Mouse (Mus musculus): ENCODE results near the gene Dyrk1b.

The Dyrk1b gene

GRCm38 (mm10) chr7:28179228-28179627 lies at the start of gene Dyrk1b:
Gene Dyrk1b (plus strand): TSS chr7:28179469.
- in situ Hi-C loops (cut with MboI; ENCODE audit: unreplicated experiment in 2 of 2), result loop anchor here in 1 of 2 experiments (25.0 kb wide), 1 partner anchor 1017 kb away; the partner anchor contains the start of genes Cyp2t4 and Egln2

- in situ Hi-C loops (cut with MboI; ENCODE audit: unreplicated experiment in 2 of 2), result no loop called here
Measured at GRCm38 (mm10) chr7:28137613-28138012, 41.7 kb upstream of the Dyrk1b start.

GRCm38 (mm10) chr7:28148263-28148662 lies 31.0 kb upstream of the Dyrk1b start:
- in situ Hi-C loops (cut with MboI; ENCODE audit: unreplicated experiment in 2 of 2), result loop anchor here (5.0 kb wide), 2 partner anchors 64 to 154 kb away; partner anchors contain the start of gene Dll3 (in 1 of the 2)

- in situ Hi-C loops (cut with MboI; ENCODE audit: unreplicated experiment in 2 of 2), result loop anchor here (5.0 to 10.0 kb wide), 3 partner anchors 62 to 455 kb away; partner anchors contain the start of gene Dll3 (in 1 of the 2)
Measured at GRCm38 (mm10) chr7:28149841-28150240, 29.4 kb upstream of the Dyrk1b start.

GRCm38 (mm10) chr7:28151584-28152221 lies 27.6 kb upstream of the Dyrk1b start:
- in situ Hi-C loops (cut with MboI; ENCODE audit: unreplicated experiment in 2 of 2), result loop anchor here in 1 of 2 experiments (10.0 kb wide), 1 partner anchor 453 kb away; no protein-coding TSS in a partner anchor

- in situ Hi-C loops (cut with MboI; ENCODE audit: unreplicated experiment in 2 of 2), result loop anchor here in 1 of 2 experiments (10.0 kb wide), 1 partner anchor 451 kb away; no protein-coding TSS in a partner anchor
Measured at GRCm38 (mm10) chr7:28153595-28153994, 25.7 kb upstream of the Dyrk1b start.

- in situ Hi-C loops (cut with MboI; ENCODE audit: unreplicated experiment in 2 of 2), result loop anchor here in 1 of 2 experiments (10.0 kb wide), 1 partner anchor 446 kb away; no protein-coding TSS in a partner anchor
Measured at GRCm38 (mm10) chr7:28159292-28159691, 20.0 kb upstream of the Dyrk1b start.

- in situ Hi-C loops (cut with MboI; ENCODE audit: unreplicated experiment in 2 of 2), result loop anchor here (10.0 kb wide), 2 partner anchors 105 to 445 kb away; partner anchors contain the start of gene Psmc4 (in 1 of the 2)
Measured at GRCm38 (mm10) chr7:28159893-28160292, 19.4 kb upstream of the Dyrk1b start.

GRCm38 (mm10) chr7:28161163-28161749 lies 18.0 kb upstream of the Dyrk1b start:
- in situ Hi-C loops (cut with MboI; ENCODE audit: unreplicated experiment in 2 of 2), result loop anchor here in 1 of 2 experiments (10.0 kb wide), 1 partner anchor 106 kb away; the partner anchor contains the start of gene Psmc4

- in situ Hi-C loops (cut with MboI; ENCODE audit: unreplicated experiment in 2 of 2), result loop anchor here in 1 of 2 experiments (10.0 kb wide), 1 partner anchor 111 kb away; the partner anchor contains the start of gene Psmc4
Measured at GRCm38 (mm10) chr7:28165406-28165805, 13.9 kb upstream of the Dyrk1b start.

- in situ Hi-C loops (cut with MboI; ENCODE audit: unreplicated experiment in 2 of 2), result loop anchor here in 1 of 2 experiments (10.0 kb wide), 1 partner anchor 114 kb away; the partner anchor contains the start of gene Psmc4
Measured at GRCm38 (mm10) chr7:28168320-28169115, 10.8 kb upstream of the Dyrk1b start.

GRCm38 (mm10) chr7:28169489-28170422 lies 9.5 kb upstream of the Dyrk1b start, which contains the start of gene Fbl:
Gene Fbl (plus strand): TSS chr7:28169710.
- in situ Hi-C loops (cut with MboI; ENCODE audit: unreplicated experiment in 2 of 2), result loop anchor here in 1 of 2 experiments (10.0 kb wide), 1 partner anchor 115 kb away; the partner anchor contains the start of gene Psmc4

- in situ Hi-C loops (cut with MboI; ENCODE audit: unreplicated experiment in 2 of 2), result loop anchor here in 1 of 2 experiments (25.0 kb wide), 1 partner anchor 1013 kb away; the partner anchor contains the start of genes Cyp2t4 and Egln2
Measured at GRCm38 (mm10) chr7:28175358-28175757, 3.9 kb upstream of the Dyrk1b start.

GRCm38 (mm10) chr7:28179741-28180377 lies 590 bp downstream of the Dyrk1b start:
- in situ Hi-C loops (cut with MboI; ENCODE audit: unreplicated experiment in 2 of 2), result loop anchor here in 1 of 2 experiments (25.0 kb wide), 1 partner anchor 1018 kb away; the partner anchor contains the start of genes Cyp2t4 and Egln2

- in situ Hi-C loops (cut with MboI; ENCODE audit: unreplicated experiment in 2 of 2), result loop anchor here in 1 of 2 experiments (25.0 kb wide), 1 partner anchor 1019 kb away; the partner anchor contains the start of genes Cyp2t4 and Egln2
Measured at GRCm38 (mm10) chr7:28180890-28181289, 1.6 kb downstream of the Dyrk1b start.

GRCm38 (mm10) chr7:28181376-28181775 lies 2.1 kb downstream of the Dyrk1b start:
- in situ Hi-C loops (cut with MboI; ENCODE audit: unreplicated experiment in 2 of 2), result loop anchor here in 1 of 2 experiments (25.0 kb wide), 1 partner anchor 1019 kb away; the partner anchor contains the start of genes Cyp2t4 and Egln2

GRCm38 (mm10) chr7:28182320-28182719 lies 3.1 kb downstream of the Dyrk1b start:
- in situ Hi-C loops (cut with MboI; ENCODE audit: unreplicated experiment in 2 of 2), result loop anchor here in 1 of 2 experiments (25.0 kb wide), 1 partner anchor 1020 kb away; the partner anchor contains the start of genes Cyp2t4 and Egln2

- in situ Hi-C loops (cut with MboI; ENCODE audit: unreplicated experiment in 2 of 2), result loop anchor here in 1 of 2 experiments (25.0 kb wide), 1 partner anchor 1024 kb away; the partner anchor contains the start of genes Cyp2t4 and Egln2
Measured at GRCm38 (mm10) chr7:28185884-28186283, 6.6 kb downstream of the Dyrk1b start.

Data from v-Abl transformed pro-B cells (cell line).